12 mouse cellular contexts compared by ENCODE assay signal in genomic region chr2:59351303-59352099, GRCm38 (mm10).
A peak's percentile ranks its signal among the peaks of the same experiment; 100 is the strongest.
DNase-seq lines count a peak whose midpoint lies in the region; ATAC-seq and TF ChIP-seq lines count a peak whose summit lies in the region.
"Had no signal": no experiment of that assay in that cellular context is flagged by ENCODE, and none has a peak within 500 bp of the region (broad histone marks: within the 10 kb centered on the region; RNA-seq: fewer than 3 reads in every experiment).

No protein-coding gene starts in this region.

- peak overlapping the region; percentile 77 for H3K27ac ChIP-seq in layer of hippocampus, adult 2 months
- H3K27ac ChIP-seq in embryonic fibroblast, embryonic 13.5 days (ENCODE audit: insufficient read depth, low read length) = peak overlapping the region; percentile 59
- 0 out of 2 replicates have a peak overlapping the region, but pooled peaks have one; percentile 33 for H3K27ac ChIP-seq in midbrain, embryonic 10.5 days (replicated peaks)
- H3K27ac ChIP-seq in stomach, embryonic 15.5 days = peak overlapping the region; percentile 70

- WGBS in midbrain, embryonic 10.5 days = 85% methylated on average over 16 of the region's 16 CpGs
- 66% methylated on average over 16 of the region's 16 CpGs for WGBS in stomach, embryonic 15.5 days

- no peak overlapping the region for H3K9ac ChIP-seq in stomach, embryonic 15.5 days

- no peak for DNase-seq in layer of hippocampus, adult 2 months (ENCODE audit: low spot score in 2 of 2)
- no peak for DNase-seq in layer of hippocampus, adult 9-11 months
- no peak for DNase-seq in midbrain, embryonic 10.5 days (ENCODE audit: low spot score)
- no peak for DNase-seq in urinary bladder, postnatal 10 days (ENCODE audit: low spot score)
- DNase-seq in right cerebral cortex, adult 2 months (ENCODE audit: low spot score in 2 of 2) = no peak
- DNase-seq in adrenal gland, postnatal 36 days = no peak
- DNase-seq: heart, adult 18-20 months; heart, postnatal 36 days; kidney, postnatal 14 days; thymus, postnatal 14 days had no signal

- peaks cover 89% of the 10 kb centered on the region for H3K36me3 ChIP-seq in midbrain, embryonic 10.5 days
- H3K36me3 ChIP-seq in stomach, embryonic 15.5 days = 0 out of 2 replicates have a peak, but pooled peaks cover 3% of the 10 kb centered on the region

- no peaks in the 10 kb centered on the region for H3K9me3 ChIP-seq in midbrain, embryonic 10.5 days (replicated peaks)
- no peaks in the 10 kb centered on the region for H3K9me3 ChIP-seq in stomach, embryonic 15.5 days

- no peak overlapping the region for H3K4me2 ChIP-seq in stomach, embryonic 15.5 days

- no peak overlapping the region for H3K4me3 ChIP-seq in layer of hippocampus, adult 2 months
- no peak overlapping the region for H3K4me3 ChIP-seq in embryonic fibroblast, embryonic 13.5 days (ENCODE audit: insufficient read depth, low read length)
- no peak overlapping the region for H3K4me3 ChIP-seq in midbrain, embryonic 10.5 days
- no peak overlapping the region for H3K4me3 ChIP-seq in stomach, embryonic 15.5 days (replicated peaks)

- no peaks in the 10 kb centered on the region for H3K27me3 ChIP-seq in midbrain, embryonic 10.5 days (ENCODE audit: low read depth, poor library complexity, severe bottlenecking)
- H3K27me3 ChIP-seq in stomach, embryonic 15.5 days (replicated peaks) = no peaks in the 10 kb centered on the region

- no peak for TF ChIP-seq POLR2A in embryonic fibroblast, embryonic 13.5 days (IDR thresholded peaks at IDR 0.05; ENCODE audit: low read depth, low read length)

- TF ChIP-seq CTCF in layer of hippocampus, adult 2 months (conservative IDR thresholded peaks at IDR 0.05) = no peak
- TF ChIP-seq CTCF in embryonic fibroblast, embryonic 13.5 days (IDR thresholded peaks at IDR 0.05; ENCODE audit: borderline replicate concordance, insufficient read depth, low read length) = no peak

- 0 out of 2 replicates have a peak, but pooled peaks have one; percentile 24 for ATAC-seq in stomach, embryonic 15.5 days (ENCODE audit: insufficient read depth, low FRiP score, low read depth)

- peaks cover 5% of the 10 kb centered on the region; the same call in 1 of the 2 replicates for H3K4me1 ChIP-seq in embryonic fibroblast, embryonic 13.5 days (ENCODE audit: control insufficient read depth, insufficient read depth, low read length)
- H3K4me1 ChIP-seq in midbrain, embryonic 10.5 days = peaks cover 2% of the 10 kb centered on the region; the same call in 1 of the 2 replicates
- 0 out of 2 replicates have a peak, but pooled peaks cover 3% of the 10 kb centered on the region for H3K4me1 ChIP-seq in stomach, embryonic 15.5 days
